In the genomic region with DNA sequence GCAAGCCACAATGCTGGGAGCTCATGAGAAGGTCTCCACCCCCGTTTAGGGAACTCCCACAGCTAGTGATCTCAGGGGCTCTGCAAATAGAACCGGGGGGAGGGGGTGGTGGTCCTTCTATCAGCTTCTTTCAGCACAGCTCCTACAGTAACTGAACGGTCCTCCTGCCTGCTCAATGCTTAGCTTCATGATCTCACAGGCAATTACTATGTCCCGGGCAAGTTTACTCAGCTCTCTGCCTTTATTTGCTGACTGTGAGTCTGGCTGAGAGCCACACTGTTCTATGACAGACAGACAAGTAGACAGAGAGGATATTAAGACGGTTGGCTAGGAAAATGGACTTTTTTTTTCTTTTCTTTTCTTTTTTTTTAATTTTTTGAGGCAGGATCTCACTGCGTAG, we compare ENCODE assay signal across 23 mouse cellular contexts. TPM values are rescaled to one million over a fixed set of nuclear protein-coding genes. Genes with fewer than 3 reads are reported as not detected.
"Had no signal": no experiment of that assay in that cellular context is flagged by ENCODE, and none has a peak within 500 bp of the region (broad histone marks: within the 10 kb centered on the region; RNA-seq: fewer than 3 reads in every experiment).

No protein-coding gene starts in this region.

- H3K4me3 ChIP-seq: intestine, embryonic 15.5 days; kidney, embryonic 15.5 days; layer of hippocampus, adult 2 months; limb, embryonic 10.5 days; limb, embryonic 13.5 days; liver, embryonic 13.5 days; megakaryocyte, embryonic 14.5 days; midbrain, embryonic 12.5 days; midbrain, embryonic 15.5 days; neural tube, embryonic 12.5 days; neural tube, embryonic 15.5 days had no signal

- H3K9me3 ChIP-seq: intestine, embryonic 15.5 days; kidney, embryonic 15.5 days; limb, embryonic 10.5 days; limb, embryonic 13.5 days; liver, embryonic 13.5 days; megakaryocyte, embryonic 14.5 days; midbrain, embryonic 12.5 days; midbrain, embryonic 15.5 days; neural tube, embryonic 12.5 days; neural tube, embryonic 15.5 days had no signal

- H3K9ac ChIP-seq: intestine, embryonic 15.5 days; kidney, embryonic 15.5 days; limb, embryonic 13.5 days; liver, embryonic 13.5 days; midbrain, embryonic 12.5 days; midbrain, embryonic 15.5 days; neural tube, embryonic 12.5 days; neural tube, embryonic 15.5 days had no signal

- H3K4me2 ChIP-seq: intestine, embryonic 15.5 days; kidney, embryonic 15.5 days; limb, embryonic 13.5 days; liver, embryonic 13.5 days; midbrain, embryonic 12.5 days; midbrain, embryonic 15.5 days; neural tube, embryonic 12.5 days; neural tube, embryonic 15.5 days had no signal

- H3K36me3 ChIP-seq: intestine, embryonic 15.5 days; kidney, embryonic 15.5 days; limb, embryonic 10.5 days; limb, embryonic 13.5 days; liver, embryonic 13.5 days; midbrain, embryonic 12.5 days; midbrain, embryonic 15.5 days; neural tube, embryonic 12.5 days; neural tube, embryonic 15.5 days had no signal

- H3K4me1 ChIP-seq: intestine, embryonic 15.5 days; liver, embryonic 13.5 days; megakaryocyte, embryonic 14.5 days had no signal

- DNase-seq: kidney, adult 11 months; kidney, adult 8-10 months; kidney, postnatal 10 days; kidney, postnatal 36 days; layer of hippocampus, adult 9-11 months; liver, embryonic 13.5 days; lung, adult 2 months; lung, postnatal 36 days; right cerebral cortex, adult 18-20 months; right cerebral cortex, postnatal 14 days; right cerebral cortex, postnatal 4 days; thymus, adult 18-20 months; thymus, postnatal 36 days had no signal

- H3K27ac ChIP-seq: intestine, embryonic 15.5 days; kidney, embryonic 15.5 days; layer of hippocampus, adult 2 months; limb, embryonic 10.5 days; limb, embryonic 13.5 days; liver, embryonic 13.5 days; midbrain, embryonic 12.5 days; midbrain, embryonic 15.5 days; neural tube, embryonic 12.5 days; neural tube, embryonic 15.5 days had no signal

- ATAC-seq: intestine, embryonic 15.5 days; midbrain, embryonic 15.5 days had no signal

- H3K27me3 ChIP-seq: intestine, embryonic 15.5 days; midbrain, embryonic 15.5 days; neural tube, embryonic 12.5 days had no signal

RNA-seq across cellular contexts. Expression of a gene that starts 45.5 kb away (rescaled TPM):
- polyA plus RNA-seq: lung, adult 2 months had no signal
